Mouse (Mus musculus): ENCODE data around the gene Ttc39d.
"Not testable (repeated sequence)": the region's sequence is repeated elsewhere in the genome, so short reads cannot be mapped to it uniquely, and the experiment has no call there.

Ttc39d gene

DNA sequence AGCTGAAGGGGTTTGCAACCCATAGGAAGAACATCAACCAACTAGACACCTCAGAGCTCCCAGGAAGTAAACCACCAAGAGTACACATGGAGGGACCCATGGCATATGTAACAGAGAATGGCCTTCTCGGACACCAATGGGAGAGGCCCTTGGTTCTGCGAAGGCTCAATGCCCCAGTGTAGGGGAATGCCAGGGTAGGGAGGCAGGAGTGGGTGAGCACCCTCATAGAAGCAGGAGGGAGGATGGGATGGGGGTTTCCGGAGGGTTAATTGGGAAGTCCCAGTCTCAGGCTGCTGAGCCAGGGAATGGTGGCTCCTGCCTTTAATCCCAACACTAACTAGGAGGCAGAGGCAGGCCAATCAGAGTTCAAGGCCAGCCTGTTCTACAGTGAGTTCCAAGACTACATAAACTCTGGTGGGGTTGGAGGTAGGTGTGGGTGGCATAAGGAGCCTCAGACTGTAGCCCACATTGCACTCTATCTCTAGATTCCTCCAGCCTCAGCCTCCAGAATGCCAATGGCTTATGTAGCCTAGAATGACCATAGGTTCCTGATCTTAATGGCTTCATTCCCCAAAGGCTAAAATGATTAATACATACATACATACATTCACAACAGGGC, 8.0 kb upstream of the Ttc39d start:
- DNase-seq: no peak

DNA sequence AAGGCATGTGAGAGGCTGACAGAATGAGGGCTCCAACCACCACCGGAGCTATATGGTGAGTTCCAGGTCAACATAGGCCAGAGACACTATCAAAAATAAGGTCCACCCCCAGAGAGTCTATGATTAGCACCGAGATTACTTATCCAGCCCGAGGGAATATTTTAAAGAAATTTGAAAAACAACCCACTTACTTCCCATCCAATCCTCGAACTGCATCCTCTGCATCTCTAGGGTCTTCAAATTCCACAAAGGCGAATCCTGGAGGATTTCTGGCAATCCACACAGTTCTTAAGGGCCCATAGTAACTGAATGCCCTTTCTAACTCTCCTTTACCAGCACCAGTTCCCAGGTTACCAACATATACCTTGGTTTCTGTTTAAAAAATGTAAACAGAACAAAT, 1.6 kb upstream of the Ttc39d start:
- DNase-seq: no peak

DNA sequence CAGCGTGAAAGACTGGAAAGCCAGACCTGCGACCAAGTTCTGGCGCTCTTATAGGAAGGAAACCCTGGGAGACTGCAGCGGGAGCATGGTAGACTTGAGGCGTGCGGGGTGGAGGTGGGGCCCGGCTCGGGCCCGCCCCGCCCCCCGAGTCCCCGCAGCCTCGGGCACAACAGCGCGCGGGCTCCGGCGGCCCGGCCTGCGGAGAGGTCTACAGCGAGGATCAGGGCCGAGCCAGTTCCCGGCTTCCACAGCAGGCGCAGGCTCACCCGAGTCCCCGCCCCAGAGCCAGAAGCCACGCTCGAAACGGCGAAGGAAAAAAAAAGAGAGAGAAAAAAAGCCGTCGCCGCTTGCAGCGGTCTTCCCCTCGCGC, 974 bp upstream of the Ttc39d start:
- DNase-seq: peak; percentile 73

DNA sequence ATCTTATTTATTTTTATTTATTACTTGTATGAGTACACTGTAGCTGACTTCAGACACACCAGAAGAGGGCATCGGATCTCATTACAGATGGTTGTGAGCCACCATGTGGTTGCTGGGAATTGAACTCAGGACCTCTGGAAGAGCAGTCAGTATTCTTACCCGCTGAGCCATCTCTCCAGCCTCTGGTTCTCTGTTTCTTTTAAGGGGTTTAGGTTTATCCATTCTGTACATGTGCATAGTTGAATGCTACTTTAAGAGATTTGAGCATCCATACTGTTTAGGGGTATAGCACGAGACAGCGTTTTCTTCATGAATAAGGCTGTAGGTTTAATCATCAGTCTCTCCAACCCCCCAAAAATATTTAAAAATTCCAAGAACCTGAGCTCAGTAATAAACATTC, 6.7 kb downstream of the Ttc39d start:
- not testable (repeated sequence) for DNase-seq

DNA sequence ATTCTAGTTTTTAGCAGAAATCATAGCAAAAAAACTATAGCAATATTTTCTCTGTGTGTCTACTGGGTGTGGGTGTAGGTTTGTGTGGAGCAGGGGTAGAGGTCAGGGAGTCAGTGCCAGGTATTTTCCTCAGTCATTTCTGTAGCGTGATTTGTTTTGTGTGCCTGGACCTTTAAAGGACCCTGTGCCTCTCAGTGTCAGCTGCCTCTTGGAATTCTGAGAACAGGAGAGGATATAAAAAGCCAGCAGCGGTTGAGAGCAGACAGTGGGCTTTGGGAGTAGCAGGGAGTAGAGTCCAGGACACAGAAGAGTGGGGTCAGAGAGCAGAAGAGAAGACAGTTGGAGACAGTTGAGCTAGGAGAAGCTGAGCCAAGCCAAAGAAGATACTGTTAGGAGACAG, 12.9 kb downstream of the Ttc39d start:
- DNase-seq: no peak

DNA sequence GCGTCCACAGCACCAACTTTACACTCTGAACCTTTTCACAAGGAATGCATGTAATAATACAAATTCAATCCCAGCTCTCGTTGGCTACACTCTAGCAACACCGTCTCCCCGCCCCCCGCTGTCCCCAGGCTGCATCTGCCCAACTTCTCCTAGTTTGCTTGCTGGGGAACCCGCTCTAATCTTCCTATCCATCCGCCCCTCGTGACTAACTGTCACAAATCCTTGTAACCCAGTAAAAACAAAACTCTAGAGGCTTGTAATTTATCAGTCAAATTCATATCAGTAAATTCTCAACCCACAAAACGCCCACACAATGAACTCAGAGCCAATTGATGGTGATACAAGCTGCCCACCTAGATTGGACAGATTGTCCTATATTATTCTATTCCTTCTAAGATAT, 13.9 kb downstream of the Ttc39d start:
- no peak for DNase-seq

DNA sequence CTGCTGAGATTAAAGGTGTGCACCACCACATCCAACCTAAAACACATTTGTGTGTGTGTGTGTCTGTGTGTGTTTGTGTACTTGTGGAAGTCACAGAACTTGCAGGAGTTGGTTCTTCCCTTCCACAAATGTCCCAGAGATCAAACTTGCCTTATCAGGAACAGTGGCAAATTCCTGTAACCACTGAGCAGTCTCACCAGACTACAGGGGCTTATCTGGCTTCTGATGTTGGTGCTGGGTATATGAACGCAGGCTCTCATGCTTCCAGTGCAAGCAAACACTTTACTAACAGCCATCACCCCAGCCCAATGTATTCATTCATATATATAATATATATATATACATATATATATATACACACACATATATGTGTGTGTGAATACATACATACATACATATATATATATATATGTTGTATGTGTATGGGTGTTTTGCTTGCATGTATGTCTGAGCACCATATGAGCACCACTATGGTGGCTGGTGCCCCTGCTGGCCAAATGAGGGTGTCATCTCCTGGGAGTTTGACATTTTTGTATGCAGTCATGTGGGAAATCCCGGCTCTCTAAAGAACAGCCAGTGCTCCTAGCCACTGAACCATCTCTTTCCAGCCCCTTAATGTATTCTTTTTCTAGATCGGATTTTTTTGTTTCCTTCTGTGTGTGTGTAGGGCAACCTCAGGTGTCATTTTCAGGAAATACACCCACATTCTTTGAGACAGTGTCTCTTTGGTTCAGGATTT, 14.8 kb downstream of the Ttc39d start:
- DNase-seq: peak; percentile 20

DNA sequence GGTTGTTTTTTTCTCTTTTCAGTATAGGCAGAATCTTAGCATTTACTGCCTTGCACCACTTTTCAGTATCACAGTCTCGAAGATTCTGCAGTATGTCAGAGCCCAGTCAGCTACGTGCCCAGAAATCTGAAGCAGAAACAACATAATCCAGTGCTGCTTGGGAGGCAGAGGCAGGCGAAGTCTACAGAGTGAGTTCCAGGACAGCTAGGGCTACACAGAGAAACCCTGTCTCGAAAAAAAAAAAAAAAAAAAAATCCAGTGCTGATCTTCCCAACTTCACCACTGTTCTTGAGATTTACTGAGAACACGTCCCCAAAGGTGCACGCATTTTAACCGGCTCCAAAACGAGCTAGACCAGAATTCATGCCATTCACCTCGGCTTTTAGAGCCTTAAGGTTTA, 16.6 kb downstream of the Ttc39d start:
- DNase-seq: no peak

DNA sequence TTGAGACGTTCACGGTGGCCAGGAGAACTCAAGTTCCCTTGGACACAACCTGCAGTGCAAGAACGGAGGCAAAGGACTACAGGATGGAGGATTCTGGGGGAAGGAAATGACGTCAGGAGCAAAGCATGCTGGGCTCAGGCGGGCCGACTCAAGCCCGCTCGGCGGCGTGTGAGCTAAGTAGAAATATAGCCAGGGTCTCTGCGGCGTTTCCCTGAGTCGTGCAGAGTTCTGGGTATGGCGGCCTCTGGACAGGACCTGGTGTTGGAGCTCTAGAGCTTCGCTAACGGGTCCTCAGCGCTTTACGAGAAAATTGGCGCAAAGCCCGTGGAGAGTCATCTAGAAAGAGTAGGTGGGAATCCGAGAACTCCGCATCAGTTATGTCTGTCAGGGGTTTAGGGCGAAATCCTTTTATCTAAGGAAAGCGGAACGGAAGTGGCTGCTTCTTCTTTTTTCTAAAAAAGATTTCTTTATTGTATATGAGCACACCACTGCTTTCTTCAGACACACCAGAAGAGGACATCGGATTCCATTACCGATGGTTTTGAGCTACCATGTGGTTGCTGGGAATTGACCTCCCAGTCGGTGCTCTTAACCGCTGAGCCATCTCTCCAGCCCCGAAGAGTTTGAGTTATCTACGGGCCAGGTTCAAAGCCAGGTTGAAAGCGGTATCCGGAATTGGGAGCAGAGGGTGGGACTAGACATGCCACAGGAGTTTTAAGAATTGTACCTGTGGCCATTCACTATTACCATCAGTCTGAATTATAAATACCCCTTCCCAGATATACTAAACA, 17.3 kb downstream of the Ttc39d start, which contains the start of gene Gemin6:
Gemin6 (plus strand) TSS at position 116 of the 791 bp plus-strand sequence.
- DNase-seq: peak; percentile 86

DNA sequence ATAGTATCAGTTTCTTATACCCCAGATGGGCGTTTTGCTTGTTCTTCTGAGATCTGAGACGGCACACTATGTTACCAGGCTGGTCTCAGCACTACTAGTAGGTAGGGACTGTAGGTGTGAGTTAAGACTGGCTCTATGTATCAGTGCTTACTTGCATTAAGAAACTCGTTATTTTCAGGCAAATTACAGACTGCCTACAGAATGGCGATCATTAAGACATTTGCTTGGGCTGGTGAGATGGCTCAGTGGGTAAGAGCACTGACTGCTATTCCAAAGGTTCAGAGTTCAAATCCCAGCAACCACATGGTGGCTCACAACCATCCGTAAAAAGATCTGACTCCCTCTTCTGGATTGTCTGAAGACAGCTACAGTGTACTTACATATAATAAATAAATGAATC, 17.9 kb downstream of the Ttc39d start:
- DNase-seq: not testable (repeated sequence)

DNA sequence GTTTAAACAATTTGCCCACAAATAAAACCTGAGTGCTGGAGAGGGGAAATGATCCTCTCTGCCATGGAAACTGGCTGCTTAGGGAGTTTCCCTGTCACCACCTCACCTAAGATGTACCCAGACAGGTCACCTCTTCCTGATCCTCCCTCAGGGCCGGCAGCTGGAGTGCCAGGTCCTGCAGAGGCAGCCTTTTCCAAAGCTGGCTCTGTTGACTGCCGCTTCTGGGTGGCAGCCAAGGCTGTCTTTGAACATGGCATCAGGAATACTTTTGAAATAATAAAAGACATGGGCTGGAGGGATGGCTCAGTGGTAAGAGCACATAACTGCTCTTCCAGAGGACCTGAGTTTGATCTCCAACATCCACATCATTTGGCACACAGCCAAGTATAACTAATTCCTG, 22.1 kb downstream of the Ttc39d start:
- no peak for DNase-seq

DNA sequence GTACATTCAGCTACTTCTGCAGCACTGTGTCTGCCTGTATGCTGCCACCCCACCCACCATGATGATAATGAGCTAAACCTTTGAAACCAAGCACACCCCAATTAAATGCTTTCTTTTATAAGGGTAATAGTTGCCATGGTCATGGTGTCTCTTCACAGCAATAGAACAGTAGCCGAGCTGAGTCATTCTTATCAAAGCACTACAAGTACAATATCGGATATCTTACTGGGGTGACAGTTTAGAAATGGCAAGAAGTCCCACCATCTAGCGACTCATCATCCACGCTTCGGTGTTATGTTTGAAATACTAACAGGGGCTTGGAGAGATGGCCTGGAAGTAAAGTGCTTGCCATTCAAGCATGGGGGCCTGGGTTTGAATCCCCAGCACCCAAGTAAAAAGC, 26.6 kb downstream of the Ttc39d start:
- DNase-seq: no peak

DNA sequence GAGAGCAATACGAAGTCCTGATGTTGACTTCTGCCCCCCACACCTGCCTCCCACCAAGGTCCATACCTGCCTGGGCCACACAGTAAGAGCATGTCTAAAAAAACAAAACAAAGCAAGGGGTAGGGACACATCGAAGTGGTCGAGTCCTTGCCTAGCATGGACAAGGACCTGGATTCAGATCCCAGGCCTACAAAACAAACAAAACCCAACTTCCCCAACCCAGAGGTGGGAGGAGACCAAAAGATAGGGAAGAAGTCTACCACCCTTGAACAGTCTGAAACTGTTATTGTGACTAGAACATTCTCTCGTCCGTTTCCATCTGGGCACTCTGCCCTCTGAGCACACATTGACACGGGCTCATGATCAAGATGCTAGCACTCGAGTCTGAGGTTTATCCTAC, 27.1 kb downstream of the Ttc39d start:
- no peak for DNase-seq

DNA sequence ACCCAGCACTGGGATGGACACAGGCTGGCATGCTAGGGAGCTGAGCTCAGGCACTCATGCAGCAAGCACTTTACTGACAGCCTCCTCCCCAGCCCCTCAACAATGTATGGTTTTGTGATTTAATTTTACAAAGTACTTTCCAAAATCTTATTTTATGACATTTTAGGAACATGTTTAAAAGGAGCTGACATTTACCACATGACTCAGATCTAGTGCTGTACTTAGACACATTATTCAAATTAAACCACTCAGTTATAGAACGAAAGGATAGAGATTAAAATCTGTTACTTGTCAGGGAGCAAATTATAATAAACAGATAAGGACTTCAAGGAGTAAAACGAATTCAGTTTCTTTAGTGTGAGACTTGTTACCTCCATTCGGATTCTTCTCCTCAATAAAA, 28.2 kb downstream of the Ttc39d start:
- DNase-seq: no peak

DNA sequence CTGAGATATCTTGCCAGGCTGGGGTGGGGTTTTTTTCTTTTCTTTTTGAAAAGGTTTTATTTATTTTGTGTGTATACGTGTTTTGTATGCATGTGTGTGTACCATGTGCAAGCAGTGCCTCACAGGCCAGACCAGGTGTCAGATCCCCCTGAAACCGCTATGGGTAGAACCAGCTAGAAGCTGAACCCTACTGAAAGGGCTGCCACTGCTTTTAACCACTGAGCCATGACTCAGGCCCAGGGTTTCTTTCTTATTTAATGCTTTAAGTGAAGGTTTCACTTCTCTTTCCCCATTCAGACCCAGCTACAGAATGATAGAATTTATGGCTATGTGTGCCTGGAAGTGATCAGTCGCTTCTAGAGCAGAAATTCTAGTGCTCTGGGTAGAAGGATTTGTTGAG, 29.5 kb downstream of the Ttc39d start:
- DNase-seq: no peak

DNA sequence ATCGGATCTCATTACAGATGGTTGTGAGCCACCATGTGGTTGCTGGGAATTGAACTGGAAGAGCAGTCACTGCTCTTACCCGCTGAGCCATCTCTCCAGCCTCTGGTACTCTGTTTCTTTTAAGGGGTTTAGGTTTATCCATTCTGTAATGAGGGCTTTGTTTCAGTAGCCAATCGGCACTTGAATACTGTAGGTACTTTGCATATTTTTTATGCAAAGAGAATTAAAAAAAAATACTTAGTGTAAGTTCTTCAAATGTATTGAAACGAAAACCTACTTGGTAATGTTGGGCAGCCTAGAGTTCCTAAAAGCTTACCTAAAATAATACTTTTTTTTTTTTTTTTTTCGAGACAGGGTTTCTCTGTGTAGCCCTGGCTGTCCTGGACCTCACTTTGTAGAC, 30.2 kb downstream of the Ttc39d start:
- DNase-seq: no peak

DNA sequence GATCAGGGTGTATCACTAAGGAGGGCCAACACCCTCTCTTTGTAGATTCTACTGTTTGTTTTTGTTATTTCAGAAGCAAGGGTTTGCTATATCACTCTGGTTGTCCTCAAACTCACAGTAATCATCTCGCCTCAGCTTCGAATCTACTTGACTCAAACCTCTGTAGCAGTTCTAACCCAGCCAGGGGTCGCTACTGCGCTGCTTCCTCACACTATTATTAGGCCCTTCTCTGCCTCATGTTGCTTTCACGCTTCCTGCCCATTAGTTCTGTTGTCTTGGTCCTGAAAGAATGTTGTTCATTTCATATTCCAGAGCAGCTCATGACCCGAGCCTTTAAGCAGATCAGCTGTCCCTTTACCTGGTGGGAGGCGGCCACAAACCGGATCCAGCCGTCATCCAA, 34.3 kb downstream of the Ttc39d start:
- DNase-seq: no peak

DNA sequence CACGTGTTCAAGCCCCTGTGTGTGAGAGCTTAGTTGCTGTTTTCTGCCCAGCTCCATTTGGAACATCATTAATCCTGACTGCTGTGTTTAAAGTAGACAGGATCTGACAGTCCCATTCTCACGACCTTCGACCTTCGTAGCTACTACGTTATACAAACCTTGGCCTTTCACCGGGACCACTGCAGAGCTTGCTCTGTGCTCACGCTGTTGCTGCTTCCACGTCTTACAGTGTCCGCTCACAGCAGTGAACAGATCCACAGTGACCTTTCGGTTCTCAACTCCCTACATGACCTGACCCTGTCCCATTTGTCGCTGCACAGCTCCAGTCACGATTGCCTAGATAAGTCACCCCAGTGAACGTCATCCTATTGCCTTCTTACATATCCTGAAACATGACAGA, 35.9 kb downstream of the Ttc39d start:
- DNase-seq: peak; percentile 10

DNA sequence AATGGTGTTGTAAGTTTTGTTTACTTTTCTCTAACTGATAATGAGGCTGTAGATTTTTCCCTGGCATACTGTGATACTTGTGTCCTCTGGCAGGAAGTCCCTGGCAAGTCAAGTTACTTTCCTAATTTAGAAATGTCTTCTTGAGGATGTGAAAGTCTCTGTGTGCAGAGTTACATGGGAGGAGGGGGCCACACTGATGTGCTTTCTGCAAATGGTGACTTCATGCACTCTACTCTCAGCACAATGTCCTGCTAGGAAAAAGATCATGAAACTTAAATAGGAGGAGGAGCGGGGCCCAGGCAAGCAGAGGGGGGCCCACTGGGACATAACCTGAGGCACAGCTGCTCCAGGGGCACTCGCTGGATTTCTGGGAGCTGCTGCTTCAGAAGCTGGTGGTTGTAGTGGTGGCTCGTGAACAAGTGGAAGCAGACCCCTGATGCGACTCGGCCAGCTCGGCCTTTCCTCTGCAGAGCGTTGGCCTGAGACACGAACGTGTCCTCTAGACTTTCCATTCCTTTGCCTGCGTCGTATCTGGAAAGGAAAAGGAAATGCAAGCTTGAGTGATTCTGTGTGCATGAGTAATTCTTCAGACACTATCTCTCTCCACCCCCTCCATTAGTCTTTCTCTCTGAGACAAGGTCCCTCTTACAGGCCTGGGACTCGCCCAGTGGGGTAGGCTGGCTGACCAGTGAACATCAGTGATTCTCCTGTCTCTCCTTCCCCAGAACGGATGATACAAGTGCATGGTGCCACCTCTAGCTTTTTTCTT, 45.7 kb downstream of the Ttc39d start:
- DNase-seq: no peak

DNA sequence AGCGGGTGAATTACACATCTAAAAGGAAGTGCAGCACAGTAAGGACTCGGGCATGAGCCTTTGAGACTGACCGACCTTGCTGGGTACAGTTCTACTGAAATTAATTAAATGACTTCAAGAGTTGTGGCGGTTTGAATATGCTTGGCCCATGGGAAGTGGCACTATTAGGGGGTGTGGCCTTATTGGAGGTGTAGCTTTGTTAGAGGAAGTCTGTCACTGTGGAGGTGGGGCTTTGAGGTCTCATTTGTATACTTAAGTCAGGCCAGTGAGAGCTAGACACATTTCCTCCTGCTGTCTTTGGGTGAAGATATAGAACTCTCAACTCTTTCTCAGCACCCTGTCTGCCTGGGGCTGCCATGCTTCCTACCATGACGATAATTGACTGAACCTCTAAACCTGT, 47.2 kb downstream of the Ttc39d start:
- no peak for DNase-seq

DNA sequence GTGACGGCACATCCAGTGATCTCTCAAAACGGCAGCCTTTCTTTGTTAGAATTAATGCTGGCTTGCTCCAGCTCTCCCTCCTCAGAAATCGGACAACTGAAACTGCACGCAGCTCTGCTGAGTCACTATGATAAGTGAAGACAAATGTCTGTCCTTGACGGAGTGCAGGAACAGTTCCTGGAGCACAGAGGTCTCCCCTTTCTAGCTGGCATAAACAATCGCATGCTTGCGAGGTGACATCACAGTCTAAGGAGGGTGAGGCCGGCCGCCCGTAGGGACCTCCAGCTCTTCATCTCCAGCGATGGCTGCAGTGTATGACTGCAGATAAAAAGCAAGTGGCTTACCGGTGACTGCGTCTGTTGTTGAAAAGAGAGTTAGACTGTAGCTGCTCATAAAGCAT, 47.9 kb downstream of the Ttc39d start:
- DNase-seq: peak; percentile 31

DNA sequence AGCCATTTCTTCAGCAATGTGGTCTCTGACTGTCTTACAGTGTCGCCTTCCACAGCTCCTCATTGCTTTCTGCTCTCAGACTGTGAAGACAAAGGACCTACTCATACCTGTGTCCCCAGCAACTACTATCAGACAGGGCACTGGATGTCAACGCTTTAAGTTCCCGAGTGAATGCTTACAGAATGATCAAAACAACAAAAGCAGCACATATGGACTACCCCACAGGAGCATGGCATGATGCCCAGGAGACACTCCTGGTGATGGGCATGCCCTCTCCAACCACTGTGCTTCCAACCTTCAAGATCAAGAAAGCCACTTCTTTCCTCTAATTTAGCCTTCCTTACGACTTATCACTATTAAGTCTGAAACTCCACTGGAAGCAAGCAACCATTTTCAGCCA, 59.8 kb downstream of the Ttc39d start:
- no peak for DNase-seq
